Mouse (Mus musculus) erythroblast, embryonic 14.5 days (primary cell): Measurements from ENCODE around the gene Bcr.

Source experiments
- GATA1 ChIP-seq: IDR thresholded peaks from 2 replicates; pipeline ENCODE4 v1.6.1; 2012; ENCODE audit warnings: low read length, inconsistent platforms, mixed read lengths
- TAL1 ChIP-seq: IDR thresholded peaks from 3 replicates; pipeline ENCODE4 v1.6.1; 2012; ENCODE audit warnings: low read length, inconsistent platforms, mixed read lengths

- TF ChIP-seq GATA1 (no peak), TAL1 (no peak)
These were observed 15.3 kb downstream of the Bcr start for GRCm38 (mm10) chr10:75075665-75076064.
